Mouse (Mus musculus) retina, postnatal 1 day (tissue): Measurements from ENCODE around the gene Tada2a.
A peak's percentile ranks its signal among the peaks of the same experiment; 100 is the strongest.

ENCODE experiments used
- DNase-seq: peaks from one replicate; pipeline ENCODE4 v3.0.0-alpha.2; 2012

Tada2a gene

GRCm38 (mm10) chr11:84061881-84062280 lies 67.5 kb downstream of the Tada2a start:
- DNase-seq, result no peak

- DNase-seq, result peak; percentile 60
Measured at GRCm38 (mm10) chr11:84060635-84061034, 68.8 kb downstream of the Tada2a start.

DNA sequence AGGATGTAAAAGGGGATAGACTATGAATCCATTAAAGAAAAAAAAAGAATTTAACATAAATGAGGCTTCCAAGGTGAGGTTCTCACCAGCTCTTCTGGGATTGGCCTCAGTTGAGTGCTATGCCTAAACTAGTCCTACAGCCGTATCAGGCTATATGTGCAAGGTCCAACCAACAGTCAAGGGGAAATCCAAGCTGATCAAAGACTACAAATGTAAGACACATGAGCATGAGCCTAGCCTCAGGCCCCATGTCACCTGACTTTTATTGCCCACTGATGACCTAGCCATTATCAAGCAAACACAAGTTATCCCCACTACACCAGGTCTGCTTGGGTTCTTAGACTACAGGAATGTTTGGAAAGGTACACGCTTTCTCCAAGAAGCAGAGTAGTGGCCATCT lies 69.6 kb downstream of the Tada2a start:
- DNase-seq, result no peak

- DNase-seq, result no peak
Measured at GRCm38 (mm10) chr11:84057418-84057817, 72.0 kb downstream of the Tada2a start.

GRCm38 (mm10) chr11:84053524-84054163 lies 75.8 kb downstream of the Tada2a start:
- peak; percentile 40 for DNase-seq

GRCm38 (mm10) chr11:84053055-84053454 lies 76.3 kb downstream of the Tada2a start:
- DNase-seq, result no peak

GRCm38 (mm10) chr11:84048411-84048810 lies 81.0 kb downstream of the Tada2a start:
- peak; percentile 53 for DNase-seq

GRCm38 (mm10) chr11:84047270-84047669 lies 82.1 kb downstream of the Tada2a start:
- DNase-seq, result no peak

- DNase-seq, result peak; percentile 13
Measured at GRCm38 (mm10) chr11:84044988-84045387, 84.4 kb downstream of the Tada2a start.

DNA sequence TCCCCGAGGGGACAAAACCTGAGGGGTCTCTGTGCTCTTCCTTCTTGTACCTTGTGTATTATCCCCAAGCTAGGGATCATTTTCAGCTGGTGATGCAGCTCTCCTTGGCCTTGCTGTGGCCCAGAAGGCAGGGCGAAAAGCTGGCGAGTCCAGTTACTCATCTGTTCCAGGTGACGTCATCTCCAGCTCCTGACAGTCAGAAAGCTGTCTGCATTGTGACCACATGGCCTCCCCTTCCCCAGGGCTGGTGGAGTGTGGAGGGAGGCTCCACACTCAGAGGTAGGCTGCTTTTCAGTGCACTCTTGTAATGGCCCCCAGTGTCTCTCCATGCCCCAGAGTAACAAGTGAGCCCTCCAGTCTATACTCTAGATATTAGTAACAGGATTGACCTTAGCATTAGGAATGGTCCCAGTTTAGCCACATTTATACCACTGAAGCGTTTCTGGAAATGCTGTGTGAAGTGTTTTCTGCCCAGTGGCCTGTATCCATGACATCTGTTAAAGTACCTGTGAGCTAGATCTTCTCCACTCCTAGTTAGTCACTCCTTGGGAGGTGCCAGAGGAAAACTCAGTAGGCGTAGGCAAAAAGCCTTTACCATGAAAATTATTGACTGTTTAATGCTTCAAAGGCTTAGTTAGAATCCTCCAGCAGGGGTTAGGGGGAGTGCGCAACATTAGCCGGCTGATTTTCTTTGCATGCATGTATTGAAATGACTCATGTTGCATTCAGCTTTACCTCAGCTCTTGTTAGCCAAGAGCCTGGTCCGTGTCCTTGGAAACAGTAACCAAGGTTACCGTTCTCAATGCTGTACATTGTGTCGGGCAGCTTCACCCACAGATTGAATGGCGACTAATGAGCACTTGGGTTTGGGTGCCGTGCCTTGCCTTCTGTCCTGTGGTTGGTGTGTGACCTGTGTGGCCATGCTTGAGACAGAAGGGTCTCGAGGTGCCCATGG lies 86.3 kb downstream of the Tada2a start:
- peak; percentile 98 for DNase-seq

- DNase-seq, result no peak
Measured at GRCm38 (mm10) chr11:84040621-84041020, 88.8 kb downstream of the Tada2a start.

GRCm38 (mm10) chr11:84033671-84034070 lies 95.7 kb downstream of the Tada2a start:
- DNase-seq, result no peak

DNA sequence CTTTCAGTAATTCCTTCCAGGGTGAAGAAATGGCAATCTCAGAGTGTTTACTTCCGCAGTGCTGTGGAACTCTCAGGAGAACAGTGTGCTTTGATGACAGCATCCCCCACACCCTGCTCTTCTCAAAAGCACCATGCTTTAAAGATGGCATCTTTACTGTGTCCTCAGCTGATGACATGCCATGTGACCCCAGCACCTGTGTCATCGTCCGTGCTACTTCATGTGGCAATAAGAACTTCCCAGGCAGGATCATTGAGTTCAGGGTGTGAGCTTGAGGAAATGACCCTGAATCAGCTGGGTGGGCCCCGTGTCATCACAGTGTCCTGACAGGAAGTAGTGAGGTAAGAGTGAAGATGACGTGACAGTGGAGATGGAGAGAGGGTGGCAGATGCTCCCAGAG lies 96.8 kb downstream of the Tada2a start:
- DNase-seq, result no peak

GRCm38 (mm10) chr11:84031971-84032370 lies 97.4 kb downstream of the Tada2a start:
- DNase-seq, result peak; percentile 53
